Mouse (Mus musculus) hindbrain, postnatal 0 days (tissue): Measurements from ENCODE around the gene Ttc28. TPM values are rescaled to one million over a fixed set of nuclear protein-coding genes. Genes with fewer than 3 reads are reported as not detected.

Experiments used
- ATAC-seq: fragments of 200-750 bp; cut with Nextera tagmentation; 2 replicates; pipeline ENCODE4 v1.8.0; 2017; ENCODE audit warnings: mild to moderate bottlenecking, moderate TSS enrichment, moderate library complexity
- DNase-seq: peaks from one replicate; pipeline ENCODE4 v3.0.0-alpha.2; 2015; ENCODE audit warnings: low spot score
- H3K27ac ChIP-seq: fragments of 300-500 bp; sonication (generic); 2 replicates; pipeline ENCODE4 v1.5.1; 2014; ENCODE audit warnings: mild to moderate bottlenecking
- H3K27me3 ChIP-seq: fragments of 300-500 bp; sonication (generic); 2 replicates; pipeline ENCODE4 v1.6.1; 2014; ENCODE audit warnings: low read length, mixed read lengths; ENCODE audit not compliant: insufficient read depth
- H3K36me3 ChIP-seq: fragments of 300-500 bp; sonication (generic); 2 replicates; pipeline ENCODE4 v1.6.1; 2014; ENCODE audit warnings: low read length, mixed read lengths; ENCODE audit not compliant: insufficient read depth
- H3K4me1 ChIP-seq: fragments of 300-500 bp; sonication (generic); 2 replicates; pipeline ENCODE4 v1.6.1; 2014; ENCODE audit warnings: antibody characterized with exemption, low read length, mixed read lengths; ENCODE audit not compliant: insufficient read depth
- H3K4me2 ChIP-seq: fragments of 300-500 bp; sonication (generic); 2 replicates; pipeline ENCODE4 v1.6.1; 2014; ENCODE audit warnings: low read depth, mild to moderate bottlenecking, low read length, moderate library complexity, mixed read lengths
- H3K4me3 ChIP-seq: fragments of 300-500 bp; sonication (generic); 2 replicates; pipeline ENCODE4 v1.5.1; 2014; ENCODE audit warnings: low read length
- H3K9ac ChIP-seq: fragments of 300-500 bp; sonication (generic); replicated peaks from 2 replicates; pipeline ENCODE4 v1.6.1; 2014; ENCODE audit warnings: mild to moderate bottlenecking, low read length, moderate library complexity, mixed read lengths
- H3K9me3 ChIP-seq: fragments of 300-500 bp; sonication (generic); 2 replicates; pipeline ENCODE4 v1.6.1; 2016; ENCODE audit warnings: low read length, mixed read lengths
- CTCF ChIP-seq: IDR thresholded peaks from 2 replicates; pipeline ENCODE4 v1.5.1; 2016; ENCODE audit warnings: antibody characterized with exemption, control low read depth, low read depth
- WGBS: fragments of 180-500 bp; shearing (Covaris S2); extraction: QIAGEN DNeasy Blood & Tissue Kit; methylation state at CpG from one replicate; pipeline ENCODE4 v1.1.7; 2014; 5-methylcytosine and 5-hydroxymethylcytosine counted together
- polyA plus RNA-seq: library from polyadenylated mRNA; unstranded; fragments of >200 nt; fragmentation: Nextera tagmentation; extraction: Ambion mirVana; gene quantifications from 2 replicates; pipeline ENCODE4 v1.2.1, GENCODE M21; 2015
- total RNA-seq: library from RNA; depleted of rRNA; stranded (reverse); fragments of >200 nt; gene quantifications from 2 replicates; pipeline ENCODE4 v1.2.3, GENCODE M21; 2014

The Ttc28 gene
- total and polyA plus RNA-seq, 2 experiments from 2014 or later: 11.1 to 49.8 TPM

DNA sequence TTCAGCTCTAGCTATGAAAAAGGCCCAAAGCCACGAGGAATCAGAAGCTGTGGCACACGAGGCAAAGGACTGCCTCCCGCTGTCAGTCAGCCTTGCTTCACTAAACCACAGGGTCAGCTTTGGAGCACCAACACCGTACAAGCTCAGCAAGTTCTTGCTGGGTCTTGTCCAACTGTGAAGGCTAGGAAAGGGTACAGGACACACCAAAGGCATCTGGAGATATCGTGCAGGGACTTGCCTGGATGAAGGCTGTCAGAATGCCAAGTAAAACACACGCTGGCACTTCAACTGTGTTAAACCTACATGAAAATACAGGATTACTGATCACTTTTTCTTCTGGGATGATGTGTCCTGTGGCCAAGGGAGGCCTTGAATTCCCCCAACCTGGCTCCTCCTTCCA is 430.6 kb downstream of the Ttc28 start:
- WGBS: 75% methylated on average over 6 of the region's 6 CpGs
- no peaks in the 10 kb centered on the region for H3K4me1 ChIP-seq
- H3K4me3 ChIP-seq: no peak overlapping the region
- ATAC-seq (no peak), DNase-seq (no peak)
- H3K4me2 ChIP-seq: no peak overlapping the region
- no peaks in the 10 kb centered on the region for H3K9me3 ChIP-seq
- no peak for TF ChIP-seq CTCF
- H3K36me3 ChIP-seq: no peaks in the 10 kb centered on the region
- no peak overlapping the region for H3K27ac ChIP-seq
- no peaks in the 10 kb centered on the region for H3K27me3 ChIP-seq
- no peak overlapping the region for H3K9ac ChIP-seq

GRCm38 (mm10) chr5:111313833-111314232 is 434.2 kb downstream of the Ttc28 start:
- Histone ChIP-seq H3K4me2 (no peak overlapping the region), H3K9ac (no peak overlapping the region), H3K36me3 (no peaks in the 10 kb centered on the region), H3K9me3 (no peaks in the 10 kb centered on the region), H3K27ac (no peak overlapping the region), H3K4me1 (no peaks in the 10 kb centered on the region), H3K4me3 (no peak overlapping the region), H3K27me3 (no peaks in the 10 kb centered on the region)
- TF ChIP-seq CTCF: no peak
- no peak for ATAC-seq
- WGBS: 87% methylated on average over 9 of the region's 9 CpGs
- no peak for DNase-seq

- H3K4me3 ChIP-seq: no peak overlapping the region
- H3K27ac ChIP-seq: no peak overlapping the region
- H3K9me3 ChIP-seq: no peaks in the 10 kb centered on the region
- no peaks in the 10 kb centered on the region for H3K36me3 ChIP-seq
- H3K27me3 ChIP-seq: no peaks in the 10 kb centered on the region
- 96% methylated on average over 6 of the region's 6 CpGs for WGBS
- no peak overlapping the region for H3K4me2 ChIP-seq
- no peak for TF ChIP-seq CTCF
- DNase-seq (no peak), ATAC-seq (no peak)
- no peak overlapping the region for H3K9ac ChIP-seq
- H3K4me1 ChIP-seq: no peaks in the 10 kb centered on the region
These were observed 435.5 kb downstream of the Ttc28 start for GRCm38 (mm10) chr5:111315061-111315460.

DNA sequence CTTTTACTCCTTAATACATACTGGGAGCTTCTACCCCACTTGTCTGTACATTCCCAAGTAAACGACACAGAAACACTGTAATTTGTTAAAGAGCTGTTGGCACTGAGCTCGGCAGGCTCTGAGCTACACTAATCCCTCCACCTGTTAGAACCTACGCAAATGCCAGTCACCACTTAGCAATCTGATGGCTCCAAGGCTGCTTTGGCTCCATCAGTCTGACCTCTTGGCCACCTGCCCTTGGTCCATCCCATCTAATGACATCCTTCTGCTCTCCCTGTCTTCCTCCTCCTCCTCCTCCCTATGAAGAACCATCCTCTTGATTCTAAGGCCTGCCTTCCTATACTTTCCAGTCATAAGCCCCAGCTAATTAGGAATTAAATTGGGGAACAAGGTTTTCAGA is 437.9 kb downstream of the Ttc28 start:
- no peak overlapping the region for H3K9ac ChIP-seq
- WGBS: 72% methylated on average over 3 of the region's 3 CpGs
- no peak overlapping the region for H3K4me3 ChIP-seq
- no peak for DNase-seq
- no peaks in the 10 kb centered on the region for H3K4me1 ChIP-seq
- no peaks in the 10 kb centered on the region for H3K27me3 ChIP-seq
- no peak overlapping the region for H3K27ac ChIP-seq
- ATAC-seq: no peak
- H3K9me3 ChIP-seq: no peaks in the 10 kb centered on the region
- no peak overlapping the region for H3K4me2 ChIP-seq
- no peaks in the 10 kb centered on the region for H3K36me3 ChIP-seq
- no peak for TF ChIP-seq CTCF

- H3K27me3 ChIP-seq: no peaks in the 10 kb centered on the region
- H3K4me2 ChIP-seq: no peak overlapping the region
- DNase-seq (no peak), ATAC-seq (no peak)
- no peaks in the 10 kb centered on the region for H3K36me3 ChIP-seq
- TF ChIP-seq CTCF: no peak
- H3K9me3 ChIP-seq: no peaks in the 10 kb centered on the region
- no peaks in the 10 kb centered on the region for H3K4me1 ChIP-seq
- no peak overlapping the region for H3K4me3 ChIP-seq
- H3K9ac ChIP-seq: no peak overlapping the region
- H3K27ac ChIP-seq: no peak overlapping the region
- 73% methylated on average over 1 of the region's 1 CpGs for WGBS
These were observed 439.3 kb downstream of the Ttc28 start for GRCm38 (mm10) chr5:111318946-111319345.

DNA sequence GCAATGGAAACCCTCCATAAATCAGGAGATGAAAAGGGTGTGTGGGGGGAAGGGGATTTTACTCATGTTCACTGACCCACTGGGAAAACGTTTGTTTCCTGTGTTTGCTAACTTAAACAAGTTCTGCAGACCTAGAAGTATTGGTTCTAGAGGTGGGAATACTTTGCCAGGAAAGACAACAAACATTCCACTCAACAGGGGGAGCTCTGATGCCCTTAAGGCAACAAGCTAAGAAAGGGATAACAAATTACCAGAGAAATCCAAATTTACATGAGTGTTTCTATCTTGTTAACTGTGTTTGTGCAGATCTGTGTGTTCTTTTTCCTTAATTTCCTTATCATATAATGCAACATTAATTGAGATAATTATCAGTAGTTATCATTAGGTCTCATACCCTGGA is 446.2 kb downstream of the Ttc28 start:
- peaks cover 4% of the 10 kb centered on the region; the same call in 1 of the 2 replicates for H3K4me1 ChIP-seq
- no peak for ATAC-seq
- 34% methylated on average over 1 of the region's 1 CpGs for WGBS

DNA sequence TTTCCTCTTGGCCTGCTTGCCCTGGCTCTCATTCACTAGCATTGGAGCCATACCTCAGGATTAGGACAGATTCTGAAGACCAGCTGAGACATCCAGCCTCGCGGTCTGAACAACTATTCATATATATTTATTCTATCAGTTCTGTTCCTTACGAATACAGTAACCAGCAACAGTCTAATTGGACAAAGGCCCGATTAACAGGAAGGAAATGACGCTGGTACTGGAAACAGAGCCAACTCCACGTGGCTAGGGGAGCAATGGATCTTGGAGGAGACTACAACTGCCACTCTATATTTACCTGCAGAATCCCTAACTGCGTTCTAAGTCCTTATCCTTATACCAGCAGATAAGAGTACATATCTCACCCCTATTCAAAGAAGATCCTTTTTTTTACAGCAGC is 447.8 kb downstream of the Ttc28 start:
- DNase-seq (no peak), ATAC-seq (no peak)
- WGBS: 83% methylated on average over 7 of the region's 7 CpGs
- no peaks in the 10 kb centered on the region for H3K9me3 ChIP-seq
- no peak overlapping the region for H3K9ac ChIP-seq
- no peak overlapping the region for H3K27ac ChIP-seq
- no peaks in the 10 kb centered on the region for H3K36me3 ChIP-seq
- no peak overlapping the region for H3K4me3 ChIP-seq
- no peak overlapping the region for H3K4me2 ChIP-seq
- peaks cover 4% of the 10 kb centered on the region for H3K4me1 ChIP-seq
- H3K27me3 ChIP-seq: no peaks in the 10 kb centered on the region
- TF ChIP-seq CTCF: no peak

More for the DNA sequence above, 446.2 kb downstream of the Ttc28 start:
- H3K36me3 ChIP-seq: no peaks in the 10 kb centered on the region
- H3K9me3 ChIP-seq: no peaks in the 10 kb centered on the region
- no peaks in the 10 kb centered on the region for H3K27me3 ChIP-seq
- no peak for DNase-seq
- H3K4me3 ChIP-seq: no peak overlapping the region
- no peak overlapping the region for H3K9ac ChIP-seq
- no peak overlapping the region for H3K27ac ChIP-seq
- TF ChIP-seq CTCF: no peak
- no peak overlapping the region for H3K4me2 ChIP-seq
